Mouse (Mus musculus) forebrain, postnatal 0 days (tissue): Measurements from ENCODE around the gene Zfp984. TPM values are rescaled to one million over a fixed set of nuclear protein-coding genes. Genes with fewer than 3 reads are reported as not detected.
"Not testable (repeated sequence)": the region's sequence is repeated elsewhere in the genome, so short reads cannot be mapped to it uniquely, and the experiment has no call there.

Source experiments
- ATAC-seq: fragments of 200-750 bp; cut with Nextera tagmentation; 2 replicates; pipeline ENCODE4 v1.8.0; 2017; ENCODE audit warnings: mild to moderate bottlenecking, moderate library complexity
- DNase-seq: peaks from one replicate; pipeline ENCODE4 v3.0.0-alpha.2; 2015
- H3K27ac ChIP-seq: fragments of 300-500 bp; sonication (generic); 2 replicates; pipeline ENCODE4 v1.5.1; 2014; ENCODE audit warnings: low read depth, mild to moderate bottlenecking, antibody characterized with exemption, low read length, moderate library complexity, mixed read lengths
- H3K27me3 ChIP-seq: fragments of 300-500 bp; sonication (generic); 2 replicates; pipeline ENCODE4 v1.6.1; 2014; ENCODE audit warnings: mild to moderate bottlenecking, low read length, mixed read lengths; ENCODE audit not compliant: insufficient read depth
- H3K36me3 ChIP-seq: fragments of 300-500 bp; sonication (generic); 2 replicates; pipeline ENCODE4 v1.6.1; 2014; ENCODE audit warnings: mild to moderate bottlenecking, moderate library complexity; ENCODE audit not compliant: insufficient read depth
- H3K4me1 ChIP-seq: fragments of 300-500 bp; sonication (generic); 2 replicates; pipeline ENCODE4 v1.6.1; 2014; ENCODE audit warnings: antibody characterized with exemption; ENCODE audit not compliant: insufficient read depth
- H3K4me2 ChIP-seq: fragments of 300-500 bp; sonication (generic); 2 replicates; pipeline ENCODE4 v1.6.1; 2014; ENCODE audit warnings: low read depth, mild to moderate bottlenecking, moderate library complexity
- H3K4me3 ChIP-seq: fragments of 300-500 bp; sonication (generic); 2 replicates; pipeline ENCODE4 v1.5.1; 2014; ENCODE audit warnings: low read depth, low read length, mixed read lengths
- H3K9ac ChIP-seq: fragments of 300-500 bp; sonication (generic); 2 replicates; pipeline ENCODE4 v1.6.1; 2014; ENCODE audit warnings: mild to moderate bottlenecking
- H3K9me3 ChIP-seq: fragments of 300-500 bp; sonication (generic); 2 replicates; pipeline ENCODE4 v1.6.1; 2016; ENCODE audit warnings: low read length
- CTCF ChIP-seq: sonication (generic); IDR thresholded peaks from 2 replicates; pipeline ENCODE4 v1.5.1; 2016; ENCODE audit warnings: antibody characterized with exemption, control low read depth, low read depth
- WGBS: fragments of 180-500 bp; shearing (Covaris S2); extraction: QIAGEN DNeasy Blood & Tissue Kit; methylation state at CpG from one replicate; pipeline ENCODE4 v1.1.7; 2014; 5-methylcytosine and 5-hydroxymethylcytosine counted together
- polyA plus RNA-seq: library from polyadenylated mRNA; unstranded; fragments of >200 nt; fragmentation: Nextera tagmentation; extraction: Ambion mirVana; gene quantifications from 2 replicates; pipeline ENCODE4 v1.2.1, GENCODE M21; 2015
- total RNA-seq: library from RNA; depleted of rRNA; stranded (reverse); fragments of >200 nt; gene quantifications from 2 replicates; pipeline ENCODE4 v1.2.3, GENCODE M21; 2014; rRNA removed

Gene Zfp984
- total RNA-seq (6.8 and 8.6 TPM in 2 replicates), polyA plus RNA-seq (3.9 and 4.8 TPM in 2 replicates)

GRCm38 (mm10) chr4:147809292-147809965 is at the start of gene Zfp984:
Gene Zfp984 (minus strand): TSS chr4:147809788.
- H3K9me3 ChIP-seq, H3K27ac ChIP-seq, H3K36me3 ChIP-seq, H3K4me1 ChIP-seq, H3K27me3 ChIP-seq: not testable (repeated sequence)
- H3K9ac ChIP-seq, result peak within 1 kb of the TSS; percentile 40
- peak within 1 kb of the TSS; percentile 36 for H3K4me3 ChIP-seq
- ATAC-seq, result peak; percentile 45
- H3K4me2 ChIP-seq, result peak within 1 kb of the TSS; percentile 63
- WGBS, result 15% methylated on average over 15 of the region's 15 CpGs
- peak; percentile 34 for DNase-seq

DNA sequence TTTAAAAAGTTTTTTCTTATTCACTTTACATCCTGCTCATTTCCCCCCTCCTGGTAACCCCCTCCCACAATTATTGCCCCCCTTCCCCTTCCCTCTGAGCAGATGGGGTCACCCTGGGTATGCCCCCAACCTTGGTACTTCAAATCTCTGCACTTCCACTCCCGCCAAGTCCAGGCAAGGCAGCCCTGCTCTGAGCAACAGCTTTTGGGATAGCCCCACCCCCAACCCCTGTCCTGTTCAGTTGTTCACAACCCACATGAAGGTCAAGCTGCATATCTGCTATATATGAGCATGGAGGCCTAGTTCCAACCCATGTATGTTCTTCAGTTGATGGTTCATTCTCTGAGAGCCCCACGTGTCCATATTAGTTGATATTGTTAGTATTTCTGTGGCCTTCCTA is 41.2 kb upstream of the Zfp984 start:
- 84% methylated on average over 2 of the region's 2 CpGs for WGBS
- Histone ChIP-seq H3K4me3 (no peak overlapping the region), H3K9ac (no peak overlapping the region), H3K27me3 (no peaks in the 10 kb centered on the region), H3K4me2 (no peak overlapping the region), H3K9me3 (no peaks in the 10 kb centered on the region), H3K36me3 (peaks cover 3% of the 10 kb centered on the region; the same call in 1 of the 2 replicates), H3K4me1 (peaks cover 7% of the 10 kb centered on the region), H3K27ac (no peak overlapping the region)
- DNase-seq (no peak), ATAC-seq (no peak)
- TF ChIP-seq CTCF, result no peak

GRCm38 (mm10) chr4:147848584-147848991 is 39.0 kb upstream of the Zfp984 start:
- 0 out of 2 replicates have a peak overlapping the region, but pooled peaks have one; percentile 42 for H3K27ac ChIP-seq
- TF ChIP-seq CTCF, result no peak

DNA sequence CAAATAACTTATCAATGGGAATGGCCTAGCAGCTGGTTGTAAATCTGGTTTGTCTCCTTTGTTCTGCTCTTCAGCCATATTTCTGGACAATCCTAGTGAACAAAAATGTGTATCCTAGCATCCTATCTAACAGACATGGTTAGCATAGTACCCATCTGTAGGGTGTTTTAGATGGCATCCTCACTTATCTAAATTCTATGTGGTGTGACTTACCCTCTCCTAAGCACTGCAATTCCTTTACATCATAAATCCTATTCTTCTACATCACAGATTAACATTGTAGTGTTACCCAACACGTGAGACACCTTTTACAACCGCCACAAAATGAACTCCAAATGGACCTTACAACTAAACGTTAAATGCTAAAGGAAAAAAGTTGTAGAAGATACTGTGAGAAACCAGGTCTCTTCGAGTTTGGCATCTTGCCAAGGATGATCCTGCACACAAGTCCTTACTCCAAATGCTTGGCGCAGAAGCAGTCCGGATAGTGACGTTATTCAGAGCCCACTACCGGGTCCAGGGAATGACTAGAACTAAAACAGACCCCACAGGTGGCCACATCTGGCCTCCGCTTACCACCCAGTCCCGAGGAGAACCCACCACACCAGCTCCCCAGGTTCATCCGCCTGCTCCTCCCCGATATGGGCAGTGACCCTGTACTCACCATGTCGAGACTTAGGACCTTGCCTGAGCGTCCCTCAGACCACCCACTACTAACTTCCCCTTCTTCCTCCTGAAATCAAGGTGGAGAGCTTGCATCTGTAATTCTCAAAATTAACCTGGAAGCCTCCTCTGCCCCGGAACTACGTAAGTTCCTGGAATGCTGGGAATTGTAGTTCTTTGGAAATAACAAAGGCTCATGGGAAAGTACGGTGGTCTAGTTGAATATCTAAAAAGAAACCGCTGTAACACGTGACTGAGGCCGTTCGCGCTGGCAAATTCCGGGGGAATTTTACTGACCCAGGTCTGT is 38.3 kb upstream of the Zfp984 start, which contains the start of gene Zfp933:
TSS of gene Zfp933 (minus strand) at position 753 of the 970 bp plus-strand sequence.
- TF ChIP-seq CTCF, result no peak
- H3K27ac ChIP-seq, result 0 out of 2 replicates have a peak within 1 kb of the TSS, but pooled peaks have one; percentile 42
- H3K9ac ChIP-seq, result peak within 1 kb of the TSS; percentile 73
- H3K4me2 ChIP-seq, result peak within 1 kb of the TSS; percentile 75
- H3K36me3 ChIP-seq, result peaks cover 13% of the 10 kb centered on the region
- ATAC-seq (peak; percentile 95), DNase-seq (peak; percentile 91)
- peaks cover 11% of the 10 kb centered on the region; the same call in 1 of the 2 replicates for H3K9me3 ChIP-seq
- 3% methylated on average over 23 of the region's 23 CpGs for WGBS
- H3K4me1 ChIP-seq, result peaks cover 7% of the 10 kb centered on the region
- H3K27me3 ChIP-seq, result no peaks in the 10 kb centered on the region
- H3K4me3 ChIP-seq, result peak within 1 kb of the TSS; percentile 83

More at GRCm38 (mm10) chr4:147848584-147848991, 39.0 kb upstream of the Zfp984 start:
- H3K9me3 ChIP-seq, result peaks cover 4% of the 10 kb centered on the region; the same call in 1 of the 2 replicates
- WGBS, result 0% methylated on average over 4 of the region's 4 CpGs
- H3K4me1 ChIP-seq, result peaks cover 7% of the 10 kb centered on the region
- no peaks in the 10 kb centered on the region for H3K27me3 ChIP-seq
- peaks cover 7% of the 10 kb centered on the region; the same call in 1 of the 2 replicates for H3K36me3 ChIP-seq
- peak; percentile 79 for ATAC-seq
- peak overlapping the region; percentile 75 for H3K4me2 ChIP-seq
- peak overlapping the region; percentile 73 for H3K9ac ChIP-seq
- H3K4me3 ChIP-seq, result peak overlapping the region; percentile 83
- DNase-seq, result no peak

GRCm38 (mm10) chr4:147842871-147843270 is 33.3 kb upstream of the Zfp984 start:
- ATAC-seq (no peak), DNase-seq (no peak)
- 98% methylated on average over 3 of the region's 3 CpGs for WGBS
- Histone ChIP-seq H3K9ac (no peak overlapping the region), H3K4me3 (no peak overlapping the region), H3K27me3 (no peaks in the 10 kb centered on the region), H3K4me2 (no peak overlapping the region), H3K36me3 (peaks cover 24% of the 10 kb centered on the region), H3K27ac (no peak overlapping the region), H3K9me3 (peaks cover 27% of the 10 kb centered on the region), H3K4me1 (peaks cover 4% of the 10 kb centered on the region; the same call in 1 of the 2 replicates)
- no peak for TF ChIP-seq CTCF

GRCm38 (mm10) chr4:147839282-147839681 is 29.7 kb upstream of the Zfp984 start:
- H3K4me2 ChIP-seq, DNase-seq, H3K27me3 ChIP-seq, H3K27ac ChIP-seq, H3K9ac ChIP-seq, H3K4me3 ChIP-seq, H3K4me1 ChIP-seq, ATAC-seq: not testable (repeated sequence)
- Histone ChIP-seq H3K36me3 (peaks cover 17% of the 10 kb centered on the region), H3K9me3 (peaks cover 27% of the 10 kb centered on the region)
- 99% methylated on average over 16 of the region's 26 CpGs for WGBS
